Mouse (Mus musculus) cortical plate, adult 2 months (tissue): ENCODE data around the gene Krt32. TPM values are rescaled to one million over a fixed set of nuclear protein-coding genes. Genes with fewer than 3 reads are reported as not detected.

Source experiments
- H3K27ac ChIP-seq: fragments of 200-500 bp; 2 replicates; pipeline ENCODE4 v1.5.1; 2012; ENCODE audit warnings: low read length, control low read depth, inconsistent platforms; ENCODE audit not compliant: insufficient read depth
- H3K4me1 ChIP-seq: fragments of 200-500 bp; 2 replicates; pipeline ENCODE4 v1.6.1; 2011; ENCODE audit warnings: low read length; ENCODE audit not compliant: control insufficient read depth, insufficient read depth
- H3K4me3 ChIP-seq: fragments of 200-500 bp; 2 replicates; pipeline ENCODE4 v1.5.1; 2011; ENCODE audit warnings: mild to moderate bottlenecking, low read length, control low read depth; ENCODE audit not compliant: insufficient read depth
- CTCF ChIP-seq: fragments of 200-500 bp; IDR thresholded peaks from 2 replicates; pipeline ENCODE4 v1.5.1; 2011; ENCODE audit warnings: mild to moderate bottlenecking, control low read depth, low read length; ENCODE audit not compliant: insufficient read depth; ENCODE audit errors: extremely low read depth
- POLR2A ChIP-seq: fragments of 200-500 bp; IDR thresholded peaks from 2 replicates; pipeline ENCODE4 v1.6.1; 2011; ENCODE audit warnings: mild to moderate bottlenecking, low read length, control low read depth; ENCODE audit not compliant: insufficient read depth; ENCODE audit errors: extremely low read depth
- polyA plus RNA-seq: library from polyadenylated mRNA; depleted of rRNA; stranded (reverse); fragments of >200 nt; gene quantifications from 2 replicates; pipeline ENCODE4 v1.2.3, GENCODE M21; 2012

Gene Krt32
- polyA plus RNA-seq, 1 experiment, result 0.10 TPM

DNA sequence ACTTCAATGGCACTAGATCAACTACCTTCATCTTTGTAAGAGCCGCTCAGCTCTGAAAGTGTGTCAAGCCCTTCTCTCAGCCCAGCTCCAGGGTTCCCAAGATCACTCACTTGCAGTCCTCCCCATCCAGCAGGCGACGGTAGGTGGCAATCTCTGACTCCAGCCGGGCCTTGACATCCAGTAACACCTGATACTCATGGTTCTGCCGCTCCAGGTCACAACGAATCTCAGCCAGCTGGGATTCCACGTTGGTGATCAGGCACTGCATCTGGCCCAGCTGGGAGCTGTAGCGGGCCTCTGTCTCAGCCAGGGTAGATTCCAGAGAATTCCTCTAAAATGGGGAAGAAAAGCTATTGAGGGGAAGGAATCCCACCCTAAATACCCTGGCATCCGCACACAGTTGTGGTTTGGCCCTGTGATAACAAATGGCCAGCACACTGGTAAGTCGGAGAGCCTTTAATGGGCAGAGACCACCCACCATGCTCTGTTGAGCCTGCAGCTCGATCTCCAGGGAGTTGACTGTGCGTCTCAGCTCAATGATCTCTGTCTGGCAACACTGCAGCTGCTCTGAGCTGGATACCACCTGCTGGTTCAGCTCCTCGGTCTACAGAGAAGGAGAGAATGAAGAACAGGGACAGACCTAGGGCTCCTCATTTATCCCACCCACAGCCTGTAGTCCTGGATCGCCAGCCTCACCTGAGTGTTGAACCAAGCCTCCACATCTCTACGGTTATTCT is 14.8 kb upstream of the Krt32 start:
- Histone ChIP-seq H3K4me1 (no peaks in the 10 kb centered on the region), H3K4me3 (no peak overlapping the region), H3K27ac (no peak overlapping the region)
- TF ChIP-seq POLR2A, result no peak
- TF ChIP-seq CTCF, result no peak

GRCm38 (mm10) chr11:100100391-100100790 is 12.4 kb upstream of the Krt32 start:
- H3K4me1 ChIP-seq, result no peaks in the 10 kb centered on the region
- H3K27ac ChIP-seq, result no peak overlapping the region
- no peak overlapping the region for H3K4me3 ChIP-seq
- TF ChIP-seq CTCF, result no peak
- TF ChIP-seq POLR2A, result no peak

GRCm38 (mm10) chr11:100097819-100098218 is 9.8 kb upstream of the Krt32 start:
- TF ChIP-seq POLR2A (no peak), CTCF (no peak)
- no peak overlapping the region for H3K27ac ChIP-seq
- no peaks in the 10 kb centered on the region for H3K4me1 ChIP-seq
- H3K4me3 ChIP-seq, result no peak overlapping the region

- no peak for TF ChIP-seq CTCF
- TF ChIP-seq POLR2A, result no peak
- Histone ChIP-seq H3K4me3 (no peak within 1 kb of the TSS), H3K27ac (no peak within 1 kb of the TSS), H3K4me1 (no peaks in the 10 kb centered on the region)
Observed at GRCm38 (mm10) chr11:100096141-100096540, 8.1 kb upstream of the Krt32 start, which contains the start of gene Krt35. Krt35 (minus strand) TSS chr11:100096241.

DNA sequence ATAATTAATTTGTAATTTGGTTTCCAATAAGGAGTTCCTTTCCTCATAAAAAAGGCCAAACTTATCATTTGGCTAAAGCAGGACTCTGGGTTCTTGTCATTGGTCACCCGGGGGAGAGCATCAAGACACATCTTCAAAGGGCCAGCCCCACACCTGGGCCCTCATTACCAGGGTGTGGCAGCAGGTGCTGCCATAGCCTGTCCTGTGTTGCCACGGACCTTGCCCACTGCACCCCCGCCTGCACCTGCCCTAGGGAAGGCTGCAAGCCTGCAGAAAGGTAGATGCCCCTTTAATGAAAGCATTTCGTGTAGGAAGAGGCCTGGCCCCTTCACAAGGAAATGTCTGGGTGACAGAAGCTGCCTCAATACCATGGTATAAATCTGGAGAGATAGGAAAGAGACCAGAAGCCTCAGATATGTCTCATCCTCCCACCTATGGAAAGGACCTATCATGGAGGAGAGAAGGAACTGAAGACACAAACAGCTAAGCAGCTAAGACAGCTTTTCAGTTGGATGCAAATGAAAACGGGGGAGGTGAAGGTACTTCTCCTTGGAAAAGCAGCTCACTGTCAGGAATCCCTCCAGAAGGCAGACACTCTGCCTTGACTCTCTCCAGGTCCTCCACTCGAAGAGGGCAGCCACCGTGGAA is 476 bp upstream of the Krt32 start:
- Histone ChIP-seq H3K27ac (no peak overlapping the region), H3K4me3 (no peak overlapping the region), H3K4me1 (peaks cover 2% of the 10 kb centered on the region; the same call in 1 of the 2 replicates)
- TF ChIP-seq POLR2A (no peak), CTCF (no peak)

- H3K27ac ChIP-seq, result no peak overlapping the region
- peaks cover 2% of the 10 kb centered on the region for H3K4me1 ChIP-seq
- no peak overlapping the region for H3K4me3 ChIP-seq
- no peak for TF ChIP-seq CTCF
- TF ChIP-seq POLR2A, result no peak
Observed at GRCm38 (mm10) chr11:100073873-100074272, 14.2 kb downstream of the Krt32 start.

DNA sequence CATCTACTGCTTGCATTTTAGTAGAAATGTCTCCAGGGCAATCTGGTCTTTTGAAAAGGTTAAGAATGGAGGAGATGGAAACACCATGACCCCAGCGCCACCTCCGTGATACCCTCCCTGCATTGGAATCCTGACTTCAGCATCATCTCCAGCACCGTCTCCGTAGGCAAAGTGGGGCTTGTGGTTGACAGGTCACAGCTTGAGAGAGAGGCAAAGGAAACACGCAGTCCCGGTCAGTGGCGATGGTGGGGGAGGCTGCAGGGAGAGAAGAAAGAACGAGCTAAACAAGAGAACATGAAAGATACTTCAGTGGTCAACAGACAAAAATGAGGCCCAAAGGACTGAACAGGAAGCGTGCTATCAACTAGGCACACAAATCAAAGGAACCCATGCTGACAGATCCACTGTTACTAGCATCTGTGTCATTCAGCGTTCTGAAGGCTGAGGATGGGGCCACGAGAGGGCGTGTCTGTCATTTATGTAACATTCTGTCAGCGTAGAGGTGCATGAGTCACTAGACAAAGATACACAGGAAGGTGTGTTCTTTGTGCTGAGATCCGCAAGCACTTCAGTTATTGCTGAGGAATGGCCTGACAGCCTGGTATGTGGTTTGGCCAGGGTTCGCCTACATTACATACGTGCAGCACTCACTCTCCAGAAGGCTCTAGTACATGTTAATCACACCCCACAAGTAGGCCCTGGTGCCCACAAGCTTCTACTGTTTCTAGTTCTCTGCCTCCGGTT is 20.6 kb downstream of the Krt32 start:
- no peak overlapping the region for H3K27ac ChIP-seq
- no peak overlapping the region for H3K4me3 ChIP-seq
- TF ChIP-seq POLR2A (no peak), CTCF (no peak)
- no peaks in the 10 kb centered on the region for H3K4me1 ChIP-seq

DNA sequence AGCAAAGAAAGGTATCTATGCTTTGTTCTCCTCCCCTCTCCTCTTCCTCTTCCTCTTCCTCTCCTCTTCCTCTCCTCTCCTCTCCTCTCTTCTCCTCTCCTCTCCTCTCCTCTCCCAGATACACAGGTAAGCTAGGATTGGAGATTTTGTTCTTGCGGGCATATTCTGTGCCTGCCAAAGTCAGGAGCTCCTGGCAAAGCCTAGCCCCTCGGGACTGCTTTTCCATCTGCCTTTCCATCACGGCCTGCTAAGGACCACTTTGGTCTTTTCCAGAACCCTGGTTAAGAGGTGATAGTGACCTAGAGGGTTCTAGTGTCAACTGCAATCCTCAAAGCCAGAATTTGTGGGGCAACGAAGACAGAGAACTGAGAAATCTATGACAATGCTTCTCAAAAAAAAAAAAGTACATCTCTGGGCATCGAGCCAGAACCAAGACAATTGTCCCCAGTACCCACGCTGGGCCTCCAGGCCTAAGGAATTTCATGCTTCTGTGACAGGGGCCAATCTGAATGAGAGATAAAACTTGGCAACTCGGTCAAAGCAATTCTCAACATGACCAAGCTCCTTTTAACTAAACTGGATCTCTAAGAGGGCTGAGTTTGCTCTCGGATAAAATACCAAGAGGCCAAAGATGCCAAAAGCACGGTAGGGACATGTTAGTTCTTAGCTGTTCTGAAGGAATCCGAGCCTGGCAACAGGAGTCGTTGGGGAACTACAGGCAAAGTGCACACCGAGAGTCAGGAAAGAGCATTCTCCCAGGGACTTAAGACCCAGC is 21.6 kb downstream of the Krt32 start:
- H3K27ac ChIP-seq, result no peak overlapping the region
- H3K4me1 ChIP-seq, result no peaks in the 10 kb centered on the region
- TF ChIP-seq POLR2A (no peak), CTCF (no peak)
- no peak overlapping the region for H3K4me3 ChIP-seq

GRCm38 (mm10) chr11:100058875-100059274 is 29.2 kb downstream of the Krt32 start:
- H3K4me3 ChIP-seq, result no peak overlapping the region
- no peaks in the 10 kb centered on the region for H3K4me1 ChIP-seq
- no peak overlapping the region for H3K27ac ChIP-seq
- no peak for TF ChIP-seq CTCF
- TF ChIP-seq POLR2A, result no peak
